Mouse (Mus musculus): ENCODE measurements around the gene Rufy3.
"Not testable (repeated sequence)": the region's sequence is repeated elsewhere in the genome, so short reads cannot be mapped to it uniquely, and the experiment has no call there.

Rufy3 gene

DNA sequence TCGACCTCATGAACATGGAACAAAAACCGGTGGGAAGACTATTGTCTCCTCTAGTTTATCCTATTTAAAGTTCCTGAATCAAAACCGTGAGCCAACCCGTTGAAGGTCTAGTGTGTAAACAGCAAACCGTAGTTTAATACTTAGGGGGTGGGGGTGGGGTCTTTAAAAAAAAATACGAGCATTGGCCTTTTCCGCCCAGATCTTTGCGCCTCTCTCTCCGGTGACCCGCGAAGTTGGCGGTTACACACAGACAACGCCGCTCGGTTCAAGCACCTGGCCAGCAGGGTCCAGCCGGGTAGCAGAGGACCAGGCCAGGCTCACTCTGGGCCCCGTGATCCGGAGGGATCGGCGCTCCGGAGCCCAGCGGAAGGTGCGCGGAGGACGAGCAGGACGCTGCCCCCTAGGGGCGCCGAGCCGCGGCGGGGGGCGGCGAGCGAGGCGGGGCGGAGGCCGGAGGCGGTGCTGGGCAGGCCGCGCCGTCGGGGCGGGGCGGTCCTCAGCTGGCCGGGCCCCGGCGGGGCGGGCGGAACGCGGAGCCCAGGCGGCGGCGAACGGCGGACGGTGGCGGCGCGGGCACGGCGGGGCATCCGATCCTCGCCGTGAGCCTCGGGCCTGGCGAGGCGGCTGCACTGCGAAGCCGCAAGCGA, at the start of gene Rufy3:
Rufy3 (plus strand) TSS at position 540 of the 647 bp plus-strand sequence.
- in situ Hi-C loops (cut with MboI), result loop anchor here (5.0 kb wide), 1 partner anchor 203 kb away; no protein-coding TSS in a partner anchor

DNA sequence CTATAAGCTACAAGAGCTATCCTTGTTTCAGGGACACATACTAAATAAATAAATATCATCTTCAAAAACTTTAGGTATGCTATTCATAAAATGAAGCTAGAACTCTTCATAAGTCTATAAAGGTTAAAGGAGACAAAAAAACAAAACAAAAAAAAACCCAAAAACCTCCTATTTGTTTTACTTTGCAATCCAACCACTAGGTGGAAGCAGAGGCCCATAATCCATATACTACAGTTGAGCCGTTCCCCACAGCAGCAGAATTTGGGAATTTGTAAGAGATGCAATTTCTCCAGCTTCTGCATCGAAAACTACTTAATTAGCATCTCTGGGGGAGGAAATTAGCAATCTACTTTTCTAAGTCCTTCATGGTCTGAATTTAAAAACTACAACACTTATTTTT, 45.6 kb upstream of the Rufy3 start:
- in situ Hi-C loops (cut with MboI), result no loop called here

DNA sequence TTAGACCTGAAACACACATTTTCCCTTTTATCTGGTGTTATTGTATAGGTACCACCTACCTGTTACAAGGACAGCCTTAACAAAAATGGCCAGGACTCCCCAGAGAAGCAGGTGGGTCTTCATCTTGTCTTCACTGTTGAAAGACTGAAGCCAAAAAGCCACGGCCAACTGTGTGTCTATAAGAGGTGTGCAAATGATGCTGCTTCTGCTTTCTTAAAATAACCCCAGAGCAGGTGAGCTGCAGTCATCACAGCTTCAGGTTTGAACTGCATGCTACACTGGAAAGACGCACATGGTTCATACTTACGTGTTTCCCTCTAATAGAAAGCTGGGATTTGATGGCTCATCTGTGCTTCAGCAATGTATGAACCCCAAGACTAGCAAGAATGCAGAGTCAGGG, 37.2 kb upstream of the Rufy3 start, which contains the start of gene Jchain:
Jchain (minus strand) TSS at position 235 of the 400 bp plus-strand sequence.
- in situ Hi-C loops (cut with MboI), result no loop called here

DNA sequence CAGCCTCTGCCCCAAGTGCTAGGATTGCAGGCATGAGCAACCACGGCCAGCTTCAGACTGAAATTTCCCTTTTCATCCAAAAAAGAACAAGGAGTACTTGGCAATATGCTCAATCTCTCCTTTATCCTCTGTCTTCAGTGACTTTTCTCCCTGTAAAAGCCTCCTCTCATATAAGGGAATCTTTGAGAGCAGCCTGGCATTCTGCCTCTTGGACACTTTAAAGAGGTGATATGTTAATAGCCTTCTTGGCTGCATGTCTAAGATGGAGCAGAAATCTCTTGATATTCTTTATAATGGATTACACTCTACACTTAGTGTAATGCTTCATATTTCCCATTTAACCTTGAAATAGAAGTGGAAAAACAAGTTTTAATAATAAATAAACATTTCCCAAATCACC, 33.9 kb upstream of the Rufy3 start:
- in situ Hi-C loops (cut with MboI), result no loop called here

DNA sequence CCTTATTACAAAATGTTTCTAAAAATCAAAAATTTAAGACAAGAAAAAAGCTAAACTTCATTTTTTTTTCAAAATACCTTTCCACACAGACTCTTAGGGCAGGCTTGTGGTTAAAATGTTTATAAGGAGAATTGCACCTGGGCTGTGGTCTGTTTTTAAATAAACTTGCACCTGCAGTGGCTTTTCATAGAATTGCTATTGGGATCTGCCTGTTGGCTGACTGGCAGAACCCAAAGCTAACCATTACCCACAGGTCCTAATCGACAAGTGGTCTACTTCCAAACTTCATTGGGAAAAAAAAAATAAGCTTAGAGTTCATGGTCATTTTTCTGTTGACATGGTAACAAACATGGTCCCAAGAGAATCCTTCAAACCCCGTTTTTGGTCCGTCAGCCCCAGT, 30.1 kb upstream of the Rufy3 start:
- in situ Hi-C loops (cut with MboI), result no loop called here

DNA sequence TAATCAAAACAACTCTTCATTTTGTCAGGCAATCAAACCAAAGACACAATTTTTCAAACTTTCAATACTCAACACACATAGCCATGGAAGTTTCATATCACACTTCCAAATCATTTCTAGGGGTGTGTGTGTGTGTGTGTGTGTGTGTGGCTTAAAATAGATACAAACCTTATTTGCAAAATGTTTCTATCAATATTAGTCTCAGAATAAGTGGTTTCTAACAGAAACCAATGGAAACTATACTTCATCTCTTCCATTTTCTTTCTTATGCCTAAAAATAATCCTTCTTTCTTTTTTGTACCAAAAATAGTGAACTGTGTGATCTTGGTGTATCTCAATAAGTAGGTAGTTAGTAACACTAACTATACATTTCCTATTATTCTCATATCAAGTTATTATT, 24.0 kb upstream of the Rufy3 start:
- in situ Hi-C loops (cut with MboI), result no loop called here

DNA sequence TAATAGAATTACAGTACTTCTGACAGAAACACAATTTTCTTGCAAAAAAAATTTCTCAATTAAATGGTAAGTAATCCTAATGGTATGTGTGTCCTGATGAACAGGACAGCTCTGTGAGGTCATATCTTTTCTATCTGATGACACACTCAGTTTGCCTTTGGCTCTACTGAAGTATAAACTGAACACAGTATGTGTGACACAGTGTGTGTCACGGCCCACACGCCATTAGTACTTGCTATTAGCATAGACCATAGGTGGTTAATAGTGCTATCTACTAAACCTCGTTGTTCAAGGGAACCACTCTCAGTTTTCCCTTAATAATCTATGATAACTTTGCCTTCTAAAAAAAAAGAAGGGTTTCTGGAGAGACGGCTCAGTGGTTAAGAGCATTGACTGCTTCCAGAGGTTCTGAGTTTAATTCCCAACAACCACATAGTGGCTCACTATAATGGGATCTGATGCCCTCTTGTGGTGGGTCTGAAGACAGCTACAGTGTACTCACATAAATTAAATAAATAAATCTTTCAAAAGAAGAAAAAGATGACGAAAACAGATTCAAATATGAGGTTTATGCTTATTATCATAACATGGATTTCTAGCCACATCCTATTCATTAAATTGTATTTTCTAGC, 22.1 kb upstream of the Rufy3 start:
- in situ Hi-C loops (cut with MboI), result no loop called here

DNA sequence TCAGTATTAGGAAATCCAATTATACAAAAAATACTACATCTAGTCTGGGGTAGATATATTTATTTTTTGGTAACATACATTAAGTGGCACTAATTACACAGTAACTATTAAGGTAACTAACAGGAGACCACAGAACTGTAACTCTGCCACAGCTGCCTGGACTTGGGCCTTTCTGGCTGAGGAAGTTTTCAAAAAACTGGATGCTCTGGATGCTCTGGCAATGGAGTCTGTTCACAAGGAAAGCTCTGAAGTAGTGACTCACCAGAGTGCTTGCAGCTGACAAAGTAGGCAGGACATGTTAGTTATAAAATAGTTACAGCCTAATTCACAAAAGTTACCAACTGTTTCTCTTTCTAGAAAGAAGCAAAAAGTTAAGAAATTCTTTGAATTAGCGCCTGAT, 20.4 kb upstream of the Rufy3 start:
- in situ Hi-C loops (cut with MboI), result not testable (repeated sequence)

DNA sequence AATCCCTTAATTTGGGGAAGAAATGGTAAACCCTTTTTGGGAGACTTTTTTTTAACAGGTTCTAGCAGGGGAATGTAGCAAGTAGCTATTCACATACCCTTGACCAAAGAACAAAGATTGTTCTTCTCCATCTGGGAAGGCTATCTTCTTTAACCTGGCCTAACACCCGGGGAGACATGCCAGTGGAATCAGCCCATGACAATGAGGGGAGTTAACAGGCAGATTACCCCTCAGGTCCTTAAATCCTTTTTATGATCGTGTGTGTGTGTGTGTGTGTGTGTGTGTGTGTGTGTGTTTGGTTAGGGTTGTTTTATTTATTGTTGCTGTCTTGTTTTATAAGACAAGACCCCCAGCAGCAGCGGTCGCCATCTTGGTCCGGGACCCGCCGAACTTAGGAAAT, 19.3 kb upstream of the Rufy3 start:
- in situ Hi-C loops (cut with MboI), result no loop called here

DNA sequence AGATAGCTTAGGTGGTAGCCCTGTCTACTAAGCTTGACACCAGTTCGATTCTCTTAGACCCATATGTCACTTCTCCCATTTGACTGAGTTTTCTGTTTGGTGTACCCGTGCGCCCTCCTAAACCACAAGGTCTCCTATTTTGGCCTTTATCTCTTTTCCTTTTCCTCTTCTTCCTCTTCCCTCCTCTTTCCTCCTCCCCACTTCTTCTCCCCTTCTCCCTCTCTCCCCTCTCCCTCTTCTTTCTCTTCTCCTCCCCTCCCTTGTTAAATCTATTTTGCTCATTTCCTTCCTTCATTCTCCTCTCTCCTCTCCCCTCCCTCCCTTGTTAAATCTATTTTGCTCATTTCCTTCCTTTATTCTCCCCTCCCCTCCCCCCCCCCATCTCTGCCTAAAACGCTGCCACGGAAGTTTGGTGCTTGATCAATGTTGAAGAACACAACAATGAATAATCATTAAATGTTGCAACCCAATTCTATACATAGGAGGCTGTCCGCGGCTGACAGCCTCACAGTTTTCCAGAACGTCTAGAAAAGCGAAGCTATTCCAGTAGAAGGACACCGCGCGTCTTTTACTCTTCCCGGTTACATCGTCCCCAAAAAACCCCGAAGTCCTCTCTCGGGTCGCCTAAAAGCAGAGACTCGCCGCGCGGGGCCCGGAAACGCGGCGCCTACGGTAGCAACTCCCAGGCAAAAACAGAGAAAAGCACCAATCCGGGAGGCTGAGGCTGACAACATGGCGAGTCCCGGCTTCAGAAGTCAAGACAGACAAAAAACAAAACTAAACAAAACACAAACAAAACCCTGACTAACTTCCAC, 11.4 kb upstream of the Rufy3 start:
- in situ Hi-C loops (cut with MboI), result no loop called here

DNA sequence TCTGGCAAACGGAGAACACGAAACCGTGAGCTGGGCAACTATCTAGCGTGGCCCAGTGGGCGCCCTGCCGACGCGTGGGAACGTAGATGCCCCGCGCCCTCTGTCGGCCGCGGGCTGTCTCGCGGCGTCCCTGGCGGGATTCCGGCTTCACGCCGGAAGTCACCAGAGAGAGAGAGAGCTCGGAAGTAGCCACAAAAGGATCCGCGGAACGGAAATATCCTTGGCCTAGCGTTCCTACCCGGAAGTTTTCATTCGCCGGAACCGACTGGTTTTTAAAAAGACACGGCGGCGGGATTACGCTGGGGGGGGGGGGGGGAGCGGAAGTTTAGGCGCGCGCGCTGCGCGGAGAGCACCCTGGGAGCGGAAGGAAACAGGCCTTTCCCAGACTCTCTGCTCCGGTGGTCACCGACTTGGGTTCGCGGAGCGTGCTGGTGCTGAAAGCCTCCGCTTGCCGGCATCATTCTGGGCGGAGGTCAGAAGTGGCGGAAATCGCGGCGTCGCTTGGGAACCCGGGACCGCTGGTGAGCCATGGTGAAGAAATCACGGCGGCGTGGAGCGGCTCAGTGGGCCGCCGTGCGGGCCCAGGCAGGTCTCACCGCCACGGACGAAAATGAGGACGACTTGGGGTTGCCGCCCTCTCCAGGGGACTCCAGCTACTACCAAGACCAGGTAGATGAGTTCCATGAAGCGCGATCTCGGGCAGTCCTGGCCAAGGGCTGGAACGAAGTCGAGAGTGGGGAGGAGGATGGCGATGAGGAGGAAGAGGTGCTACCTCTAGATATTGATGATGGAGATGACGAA, 10.6 kb upstream of the Rufy3 start, which contains the start of gene Utp3:
Utp3 (plus strand) TSS at position 377 of the 801 bp plus-strand sequence.
- in situ Hi-C loops (cut with MboI), result no loop called here

DNA sequence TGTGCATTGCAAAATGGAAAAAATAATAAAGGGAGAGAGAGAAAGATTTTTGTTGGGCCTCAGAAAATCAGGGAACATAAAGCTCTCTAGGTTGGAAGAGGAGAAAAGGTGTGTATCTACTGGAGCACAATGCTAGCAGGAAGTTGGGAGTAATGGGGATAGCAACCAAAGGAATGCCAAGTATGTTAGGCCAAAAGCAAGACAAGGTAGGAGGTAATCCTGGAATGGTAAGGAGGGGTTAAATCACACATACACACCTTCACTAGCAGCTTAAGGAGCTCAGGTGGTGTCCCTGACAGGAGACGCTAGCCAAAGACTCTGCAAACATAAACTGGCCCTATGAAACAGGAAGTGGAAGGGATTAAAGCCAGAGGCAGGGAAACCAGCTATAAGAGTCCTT, 5.8 kb upstream of the Rufy3 start:
- in situ Hi-C loops (cut with MboI), result no loop called here

DNA sequence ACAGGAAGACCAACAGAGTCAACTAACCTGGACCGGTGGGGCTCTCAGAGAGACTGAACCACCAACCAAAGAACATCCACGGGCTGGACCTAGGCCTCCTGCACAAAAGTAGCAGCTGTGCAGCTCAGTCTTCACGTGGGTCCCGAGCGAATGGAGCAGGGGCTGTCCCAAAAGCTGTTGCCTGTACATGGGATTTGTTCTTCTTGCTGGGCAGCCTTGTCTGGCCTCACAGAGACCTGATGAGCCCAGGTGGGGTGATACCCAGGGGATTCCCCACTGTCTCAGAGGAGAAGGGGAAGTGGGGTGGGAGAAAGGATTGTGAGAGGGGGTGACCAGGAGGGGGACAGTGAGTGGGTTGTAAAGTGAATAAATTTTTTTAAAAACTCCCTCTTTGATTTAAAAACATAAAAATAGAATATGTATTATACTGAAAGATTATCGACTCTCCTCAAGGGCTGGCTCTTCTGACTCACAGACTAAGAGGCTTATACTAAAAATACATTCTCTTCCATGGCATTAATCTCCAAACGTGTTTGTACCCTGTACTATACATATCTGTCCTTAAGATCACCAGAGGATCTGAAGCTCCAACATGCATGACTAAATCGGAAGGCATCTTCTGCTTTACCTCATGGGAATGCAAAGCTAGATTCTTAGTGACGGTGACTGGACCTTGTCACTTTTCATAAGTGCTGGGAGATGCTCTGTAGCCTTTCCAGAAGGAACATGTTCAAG, 3.6 kb upstream of the Rufy3 start:
- in situ Hi-C loops (cut with MboI), result loop anchor here (5.0 kb wide), 1 partner anchor 206 kb away; no protein-coding TSS in a partner anchor

DNA sequence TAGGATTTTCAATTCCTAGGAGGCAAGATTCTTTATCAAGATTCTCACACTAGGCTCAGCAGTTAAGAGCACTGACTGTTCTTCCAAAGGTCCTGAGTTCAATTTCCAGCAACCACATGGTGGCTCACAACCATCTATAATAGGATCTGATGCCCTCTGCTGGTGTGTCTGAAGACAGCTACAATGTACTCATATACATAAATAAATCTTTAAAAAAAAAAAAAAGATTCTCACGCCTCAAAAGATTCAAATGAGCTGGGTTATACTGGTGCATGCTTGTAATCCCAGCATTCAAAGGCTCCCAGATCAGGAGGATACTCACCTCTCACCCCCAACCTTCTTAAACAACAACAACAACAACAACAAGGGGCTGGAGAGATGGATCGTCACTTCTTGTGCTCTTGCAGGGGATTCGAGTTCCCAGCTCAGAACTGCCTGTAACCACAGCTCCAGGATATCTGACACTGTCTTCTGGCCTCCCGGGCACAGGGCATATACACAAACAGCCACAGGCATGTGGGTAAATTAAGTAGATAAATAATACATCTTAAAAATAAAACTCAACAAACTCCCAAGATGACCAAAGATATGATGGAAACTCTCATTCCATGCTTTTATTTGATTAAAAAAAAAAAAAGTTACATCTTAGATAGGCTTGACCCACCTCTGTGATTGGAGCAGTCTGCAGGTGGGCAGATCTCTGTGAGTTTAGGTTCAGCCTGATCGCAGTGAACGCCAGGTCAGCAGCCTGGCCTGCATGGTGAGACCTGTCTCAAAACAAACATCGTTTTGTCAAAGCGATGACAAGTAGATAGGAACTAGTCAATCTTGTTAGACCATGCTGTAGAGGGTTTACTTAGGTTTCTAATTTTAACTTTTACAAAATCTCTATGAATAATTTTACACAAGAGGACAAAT, 1.7 kb upstream of the Rufy3 start:
- in situ Hi-C loops (cut with MboI), result loop anchor here (5.0 kb wide), 1 partner anchor 204 kb away; no protein-coding TSS in a partner anchor

DNA sequence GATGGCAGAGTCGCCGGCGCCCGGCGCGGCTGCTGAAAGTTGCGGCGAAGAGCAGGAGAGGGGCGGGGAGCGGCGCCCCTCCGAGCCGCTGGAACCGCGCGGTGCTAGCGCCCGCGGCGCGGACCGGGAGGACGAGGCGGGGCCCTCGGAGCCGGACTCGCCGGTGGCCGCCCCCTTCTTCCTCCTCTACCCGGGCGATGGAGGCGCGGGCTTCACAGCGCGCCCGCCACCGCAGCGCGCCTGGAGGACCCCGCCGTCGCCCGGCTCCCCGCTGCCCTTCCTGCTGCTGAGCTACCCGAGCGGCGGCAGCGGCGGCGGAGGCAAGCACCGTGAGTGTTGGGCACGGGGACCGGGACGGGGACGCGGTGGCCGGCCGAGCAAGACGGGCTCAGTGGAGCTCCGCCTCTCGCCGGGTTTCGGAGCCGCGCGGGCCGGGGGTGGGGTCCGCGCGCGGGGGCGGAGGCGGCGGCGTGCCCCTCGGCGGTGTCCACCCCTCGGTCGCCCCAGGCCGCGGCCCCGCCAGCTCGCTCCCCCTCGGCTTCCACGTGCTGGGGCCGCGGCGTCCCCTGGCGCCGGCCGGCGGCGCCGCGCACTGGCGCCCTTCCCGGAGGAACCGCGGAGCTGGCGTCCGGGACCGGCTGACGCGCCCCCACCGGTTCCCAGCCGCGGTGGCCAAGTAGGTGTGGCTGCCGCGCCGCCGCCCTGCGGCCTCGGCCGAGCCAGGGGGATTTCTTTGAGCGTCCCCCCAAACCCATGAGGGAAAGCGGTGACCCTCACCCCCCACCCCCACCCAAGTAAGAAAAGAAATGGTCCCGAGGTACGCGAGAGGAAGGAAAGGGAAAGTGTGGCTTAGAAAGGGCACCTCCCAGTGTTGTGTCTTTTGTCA, 551 bp downstream of the Rufy3 start:
- in situ Hi-C loops (cut with MboI), result no loop called here

DNA sequence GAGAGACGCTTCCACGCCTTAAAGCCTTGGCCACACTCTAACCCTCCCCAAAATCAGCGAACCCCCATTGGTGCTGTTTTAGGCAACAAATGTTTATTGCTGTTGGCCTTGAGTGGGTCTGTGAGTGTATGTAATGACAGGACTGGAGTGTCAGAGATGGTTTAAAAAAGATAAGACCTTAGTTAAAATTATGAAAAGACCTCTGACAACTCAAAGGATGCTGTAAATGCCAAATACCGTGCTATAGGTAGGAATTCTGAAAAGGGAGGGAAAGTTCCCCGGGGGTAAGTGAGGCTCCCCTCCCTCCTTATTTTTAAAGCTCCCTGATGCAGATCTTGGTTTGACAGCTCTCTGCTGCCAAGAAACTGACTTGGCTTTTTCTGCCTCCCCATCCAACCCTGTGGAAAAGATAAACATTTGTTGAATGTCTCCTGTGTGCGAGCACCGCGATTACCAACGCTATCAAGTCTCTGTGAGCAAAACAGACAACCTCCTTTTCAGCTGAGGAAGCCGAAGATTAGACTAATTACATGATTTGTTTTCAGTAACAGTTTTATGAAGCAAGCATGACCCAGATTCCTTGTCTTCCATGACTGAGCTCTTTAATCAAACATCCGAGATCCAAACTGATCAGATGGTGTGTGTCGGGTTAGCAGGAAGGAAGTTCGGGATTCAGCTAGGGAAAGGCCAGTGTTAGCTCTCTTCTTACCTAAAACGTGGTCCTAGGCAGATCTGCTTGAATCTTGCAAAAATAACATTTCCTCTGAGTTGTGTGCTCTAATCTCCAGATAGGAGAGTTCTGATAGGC, 1.4 kb downstream of the Rufy3 start:
- in situ Hi-C loops (cut with MboI), result no loop called here

DNA sequence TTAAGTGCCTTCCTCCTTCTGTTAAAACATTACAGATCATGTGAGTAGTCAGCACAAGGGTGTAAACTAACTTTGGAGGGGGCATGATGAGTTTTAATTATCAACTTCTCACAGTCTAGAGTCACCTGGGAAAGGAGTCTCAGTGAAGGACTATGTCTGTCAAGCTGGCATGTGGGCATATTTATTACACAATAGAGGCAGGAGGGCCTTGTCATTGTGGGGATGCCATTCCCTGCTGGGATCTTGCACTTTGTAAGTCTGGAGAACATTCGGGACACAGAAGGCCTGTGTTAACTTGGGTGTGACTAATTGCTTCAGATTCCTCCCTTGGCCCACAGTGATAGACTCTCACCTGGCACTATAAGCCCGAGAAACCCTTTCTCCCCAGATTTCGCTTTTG, 4.7 kb downstream of the Rufy3 start:
- in situ Hi-C loops (cut with MboI), result no loop called here

DNA sequence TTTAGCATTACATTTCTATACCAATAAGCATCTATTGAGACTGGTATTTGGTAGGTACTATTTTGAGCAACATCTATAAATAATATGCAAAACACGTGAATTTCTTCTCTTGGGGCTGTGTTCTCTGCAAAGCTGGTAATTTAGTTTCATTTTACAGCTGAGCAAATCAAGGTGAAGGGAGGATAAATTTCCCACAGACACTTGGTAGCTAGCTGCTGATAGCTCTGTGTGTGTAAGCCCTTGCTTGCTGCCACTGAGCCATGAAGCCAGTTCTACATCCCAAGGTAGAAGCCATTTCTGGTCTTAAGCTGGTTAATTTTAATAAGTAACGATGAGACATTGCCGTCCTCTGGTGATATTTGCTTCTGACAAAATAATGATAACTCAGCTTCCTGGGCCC, 10.0 kb downstream of the Rufy3 start:
- in situ Hi-C loops (cut with MboI), result no loop called here
